Mouse (Mus musculus) hindbrain, embryonic 12.5 days (tissue): Measurements from ENCODE around the gene 9230104L09Rik. TPM values are rescaled to one million over a fixed set of nuclear protein-coding genes. Genes with fewer than 3 reads are reported as not detected.
A peak's percentile ranks its signal among the peaks of the same experiment; 100 is the strongest.

Experiments used
- ATAC-seq: fragments of 200-750 bp; cut with Nextera tagmentation; 2 replicates; pipeline ENCODE4 v1.8.0; 2017; ENCODE audit warnings: moderate TSS enrichment; ENCODE audit not compliant: low FRiP score
- H3K27ac ChIP-seq: fragments of 300-500 bp; sonication (generic); 2 replicates; pipeline ENCODE4 v1.5.1; 2016; ENCODE audit warnings: mild to moderate bottlenecking
- H3K27me3 ChIP-seq: fragments of 300-500 bp; sonication (generic); 2 replicates; pipeline ENCODE4 v1.6.1; 2016; ENCODE audit warnings: mild to moderate bottlenecking
- H3K36me3 ChIP-seq: fragments of 300-500 bp; sonication (generic); 2 replicates; pipeline ENCODE4 v1.6.1; 2016; ENCODE audit warnings: mild to moderate bottlenecking
- H3K4me1 ChIP-seq: fragments of 300-500 bp; sonication (generic); 2 replicates; pipeline ENCODE4 v1.6.1; 2016
- H3K4me2 ChIP-seq: fragments of 300-500 bp; sonication (generic); replicated peaks from 2 replicates; pipeline ENCODE4 v1.6.1; 2016; ENCODE audit warnings: mild to moderate bottlenecking
- H3K4me3 ChIP-seq: fragments of 300-500 bp; sonication (generic); 2 replicates; pipeline ENCODE4 v1.5.1; 2016; ENCODE audit warnings: mild to moderate bottlenecking
- H3K9ac ChIP-seq: fragments of 300-500 bp; sonication (generic); 2 replicates; pipeline ENCODE4 v1.6.1; 2016; ENCODE audit warnings: mild to moderate bottlenecking, moderate library complexity
- H3K9me3 ChIP-seq: fragments of 300-500 bp; sonication (generic); replicated peaks from 2 replicates; pipeline ENCODE4 v1.6.1; 2016; ENCODE audit warnings: mild to moderate bottlenecking
- WGBS: fragments of 180-500 bp; shearing (Covaris S2); methylation state at CpG from one replicate; pipeline ENCODE4 v1.1.7; 2016; 5-methylcytosine and 5-hydroxymethylcytosine counted together
- polyA plus RNA-seq: library from polyadenylated mRNA; unstranded; fragments of >200 nt; fragmentation: Nextera tagmentation; extraction: Ambion mirVana; gene quantifications from 2 replicates; pipeline ENCODE4 v1.2.1, GENCODE M21; 2016

9230104L09Rik gene
- polyA plus RNA-seq, 1 experiment from 2014 or later = not detected

GRCm38 (mm10) chr2:148875335-148875811 is 10.5 kb upstream of the 9230104L09Rik start, which contains the start of gene Cst3:
Gene Cst3, minus strand, starts transcription at chr2:148875692.
- Histone ChIP-seq H3K4me2 (peak within 1 kb of the TSS; percentile 68), H3K36me3 (peaks cover 25% of the 10 kb centered on the region), H3K4me3 (peak within 1 kb of the TSS; percentile 70), H3K27ac (peak within 1 kb of the TSS; percentile 84), H3K9me3 (no peaks in the 10 kb centered on the region), H3K9ac (peak within 1 kb of the TSS; percentile 82), H3K27me3 (no peaks in the 10 kb centered on the region), H3K4me1 (peaks cover 29% of the 10 kb centered on the region)
- under 1% methylated on average over 19 of the region's 19 CpGs for WGBS
- peak; percentile 95 for ATAC-seq

- peaks cover 29% of the 10 kb centered on the region for H3K4me1 ChIP-seq
- peaks cover 26% of the 10 kb centered on the region for H3K36me3 ChIP-seq
- no peaks in the 10 kb centered on the region for H3K9me3 ChIP-seq
- peak overlapping the region; percentile 84 for H3K27ac ChIP-seq
- H3K4me2 ChIP-seq = peak overlapping the region; percentile 68
- H3K4me3 ChIP-seq = peak overlapping the region; percentile 70
- peak; percentile 81 for ATAC-seq
- WGBS = 2% methylated on average over 34 of the region's 34 CpGs
- H3K27me3 ChIP-seq = no peaks in the 10 kb centered on the region
- peak overlapping the region; percentile 82 for H3K9ac ChIP-seq
These were observed 9.9 kb upstream of the 9230104L09Rik start for GRCm38 (mm10) chr2:148874617-148875334.

GRCm38 (mm10) chr2:148874224-148874616 is 9.4 kb upstream of the 9230104L09Rik start:
- H3K36me3 ChIP-seq = peaks cover 26% of the 10 kb centered on the region
- ATAC-seq = no peak
- H3K9ac ChIP-seq = peak overlapping the region; percentile 82
- peak overlapping the region; percentile 68 for H3K4me2 ChIP-seq
- peak overlapping the region; percentile 70 for H3K4me3 ChIP-seq
- peaks cover 29% of the 10 kb centered on the region for H3K4me1 ChIP-seq
- no peak overlapping the region for H3K27ac ChIP-seq
- H3K27me3 ChIP-seq = no peaks in the 10 kb centered on the region
- WGBS = 49% methylated on average over 3 of the region's 3 CpGs
- no peaks in the 10 kb centered on the region for H3K9me3 ChIP-seq

- Histone ChIP-seq H3K4me2 (peak overlapping the region; percentile 68), H3K4me3 (peak overlapping the region; percentile 70; the same call in 1 of the 2 replicates), H3K27me3 (no peaks in the 10 kb centered on the region), H3K4me1 (peaks cover 29% of the 10 kb centered on the region), H3K9ac (peak overlapping the region; percentile 23; the same call in 1 of the 2 replicates), H3K27ac (no peak overlapping the region), H3K36me3 (peaks cover 26% of the 10 kb centered on the region), H3K9me3 (no peaks in the 10 kb centered on the region)
- ATAC-seq = no peak
- WGBS = 86% methylated on average over 4 of the region's 4 CpGs
These were observed 8.0 kb upstream of the 9230104L09Rik start for GRCm38 (mm10) chr2:148872860-148873259.

GRCm38 (mm10) chr2:148870526-148870925 is 5.7 kb upstream of the 9230104L09Rik start:
- Histone ChIP-seq H3K4me2 (no peak overlapping the region), H3K9ac (no peak overlapping the region), H3K9me3 (no peaks in the 10 kb centered on the region), H3K4me1 (peaks cover 23% of the 10 kb centered on the region), H3K27ac (no peak overlapping the region), H3K36me3 (peaks cover 26% of the 10 kb centered on the region), H3K27me3 (no peaks in the 10 kb centered on the region), H3K4me3 (no peak overlapping the region)
- 89% methylated on average over 3 of the region's 3 CpGs for WGBS
- ATAC-seq = no peak

GRCm38 (mm10) chr2:148868959-148869358 is 4.1 kb upstream of the 9230104L09Rik start:
- ATAC-seq = no peak
- Histone ChIP-seq H3K27me3 (no peaks in the 10 kb centered on the region), H3K27ac (no peak overlapping the region), H3K4me3 (no peak overlapping the region), H3K9ac (no peak overlapping the region), H3K4me1 (peaks cover 17% of the 10 kb centered on the region), H3K36me3 (peaks cover 26% of the 10 kb centered on the region), H3K9me3 (no peaks in the 10 kb centered on the region), H3K4me2 (no peak overlapping the region)
- 81% methylated on average over 1 of the region's 1 CpGs for WGBS

GRCm38 (mm10) chr2:148861693-148862092 is 3.1 kb downstream of the 9230104L09Rik start:
- no peak overlapping the region for H3K27ac ChIP-seq
- no peak overlapping the region for H3K4me3 ChIP-seq
- no peaks in the 10 kb centered on the region for H3K27me3 ChIP-seq
- no peak overlapping the region for H3K4me2 ChIP-seq
- no peaks in the 10 kb centered on the region for H3K9me3 ChIP-seq
- H3K4me1 ChIP-seq = no peaks in the 10 kb centered on the region
- H3K36me3 ChIP-seq = no peaks in the 10 kb centered on the region
- H3K9ac ChIP-seq = no peak overlapping the region
- ATAC-seq = no peak

GRCm38 (mm10) chr2:148860993-148861392 is 3.8 kb downstream of the 9230104L09Rik start:
- 85% methylated on average over 4 of the region's 4 CpGs for WGBS

GRCm38 (mm10) chr2:148857506-148857905 is 7.3 kb downstream of the 9230104L09Rik start:
- Histone ChIP-seq H3K27ac (no peak overlapping the region), H3K9ac (no peak overlapping the region), H3K4me3 (no peak overlapping the region), H3K4me2 (no peak overlapping the region), H3K4me1 (no peaks in the 10 kb centered on the region), H3K27me3 (no peaks in the 10 kb centered on the region), H3K36me3 (no peaks in the 10 kb centered on the region), H3K9me3 (no peaks in the 10 kb centered on the region)
- no peak for ATAC-seq
- 87% methylated on average over 4 of the region's 4 CpGs for WGBS

More at GRCm38 (mm10) chr2:148860993-148861392, 3.8 kb downstream of the 9230104L09Rik start:
- no peak overlapping the region for H3K27ac ChIP-seq
- H3K36me3 ChIP-seq = no peaks in the 10 kb centered on the region
- no peak for ATAC-seq
- no peak overlapping the region for H3K9ac ChIP-seq
- no peaks in the 10 kb centered on the region for H3K27me3 ChIP-seq
- no peaks in the 10 kb centered on the region for H3K9me3 ChIP-seq
- H3K4me3 ChIP-seq = no peak overlapping the region
- no peak overlapping the region for H3K4me2 ChIP-seq
- H3K4me1 ChIP-seq = no peaks in the 10 kb centered on the region

GRCm38 (mm10) chr2:148856630-148857400 is 8.0 kb downstream of the 9230104L09Rik start:
- Histone ChIP-seq H3K9ac (no peak overlapping the region), H3K4me3 (no peak overlapping the region), H3K9me3 (no peaks in the 10 kb centered on the region), H3K27me3 (no peaks in the 10 kb centered on the region), H3K36me3 (no peaks in the 10 kb centered on the region), H3K27ac (no peak overlapping the region), H3K4me2 (no peak overlapping the region), H3K4me1 (no peaks in the 10 kb centered on the region)
- no peak for ATAC-seq
- WGBS = 77% methylated on average over 8 of the region's 8 CpGs

- no peaks in the 10 kb centered on the region for H3K36me3 ChIP-seq
- no peaks in the 10 kb centered on the region for H3K4me1 ChIP-seq
- H3K9ac ChIP-seq = no peak overlapping the region
- WGBS = 43% methylated on average over 8 of the region's 8 CpGs
- no peak overlapping the region for H3K4me2 ChIP-seq
- H3K27ac ChIP-seq = no peak overlapping the region
- no peak overlapping the region for H3K4me3 ChIP-seq
- H3K9me3 ChIP-seq = no peaks in the 10 kb centered on the region
- H3K27me3 ChIP-seq = no peaks in the 10 kb centered on the region
- ATAC-seq = peak; percentile 71
These were observed 13.5 kb downstream of the 9230104L09Rik start for GRCm38 (mm10) chr2:148851116-148851906.

- 95% methylated on average over 2 of the region's 2 CpGs for WGBS
- Histone ChIP-seq H3K36me3 (no peaks in the 10 kb centered on the region), H3K27ac (no peak overlapping the region), H3K4me2 (no peak overlapping the region), H3K9ac (no peak overlapping the region), H3K27me3 (no peaks in the 10 kb centered on the region), H3K4me1 (no peaks in the 10 kb centered on the region), H3K4me3 (no peak overlapping the region), H3K9me3 (no peaks in the 10 kb centered on the region)
- ATAC-seq = no peak
These were observed 25.6 kb downstream of the 9230104L09Rik start for GRCm38 (mm10) chr2:148839224-148839623.
